Mouse (Mus musculus) left cerebral cortex, adult 8-10 months (tissue): Measurements from ENCODE around the gene Repin1. TPM values are rescaled to one million over a fixed set of nuclear protein-coding genes. Genes with fewer than 3 reads are reported as not detected.
A peak's percentile ranks its signal among the peaks of the same experiment; 100 is the strongest.

ENCODE experiments used
- DNase-seq, 2 experiments: peaks; one replicate each; pipeline ENCODE4 v3.0.0; 2022; ENCODE audit warnings: low spot score in 2 of 2
- total RNA-seq, 4 experiments: library from RNA; stranded (reverse); gene quantifications; 2 replicates each; pipeline ENCODE4 v1.2.4; 2022

Gene Repin1
- total RNA-seq, 4 experiments from 2014 or later, result 62.2 to 67.3 (median 64.6) TPM

- DNase-seq, result no peak
Measured at GRCm38 (mm10) chr6:48623460-48623859, 29.8 kb downstream of the Repin1 start.

GRCm38 (mm10) chr6:48626464-48626863 is 32.8 kb downstream of the Repin1 start, which contains the start of gene AI854703:
TSS of gene AI854703 (plus strand) at chr6:48626764.
- DNase-seq, result no peak

DNA sequence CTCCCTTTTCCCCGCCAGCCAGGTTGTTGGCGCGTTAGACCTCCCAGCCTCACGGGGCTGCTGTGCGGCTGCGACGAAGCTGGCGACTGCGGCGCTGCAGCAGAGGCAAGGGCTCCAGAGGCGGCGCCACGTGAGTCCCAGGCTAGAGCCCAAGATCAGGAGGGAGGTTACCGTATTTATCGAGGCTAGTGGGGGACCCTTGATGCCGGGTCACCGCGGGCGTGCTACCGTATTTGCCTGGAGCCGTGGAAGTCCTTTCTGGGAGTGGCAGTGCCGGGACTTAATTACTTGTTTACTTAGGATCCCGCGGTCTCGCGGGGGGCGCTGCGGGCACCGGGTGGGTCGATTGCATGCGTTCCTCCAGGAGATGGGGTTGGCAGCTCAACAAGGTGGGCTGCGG is 33.3 kb downstream of the Repin1 start:
- peak; percentile 53 to 68 for DNase-seq

DNA sequence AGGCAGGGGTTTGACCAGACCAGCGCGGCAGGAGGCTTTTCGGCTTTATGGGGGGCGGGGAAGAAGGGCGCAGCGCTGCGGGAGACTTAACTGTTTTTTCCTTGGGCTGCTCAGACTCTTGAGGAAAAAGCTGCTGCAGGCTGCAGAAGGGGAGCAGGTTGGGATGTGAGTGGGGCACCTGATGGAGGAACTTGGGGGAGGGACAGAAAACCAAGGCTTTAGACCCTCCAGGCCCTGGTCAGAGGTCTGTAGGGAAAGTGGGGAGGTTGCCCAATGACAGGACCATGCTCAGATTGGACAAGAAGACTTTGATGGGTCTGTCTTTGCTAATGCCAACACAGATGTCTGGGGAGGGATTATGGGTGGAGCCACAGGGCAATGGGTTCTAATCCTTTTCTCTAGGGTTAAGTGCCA is 33.8 kb downstream of the Repin1 start:
- peak in 1 of 2 experiments; percentile 24 for DNase-seq

GRCm38 (mm10) chr6:48628377-48628776 is 34.7 kb downstream of the Repin1 start:
- DNase-seq, result no peak

GRCm38 (mm10) chr6:48628808-48629660 is 35.4 kb downstream of the Repin1 start:
- DNase-seq, result peak; percentile 43 to 58

GRCm38 (mm10) chr6:48629661-48630034 is 36.0 kb downstream of the Repin1 start:
- peak in 1 of 2 experiments; percentile 29 for DNase-seq

DNA sequence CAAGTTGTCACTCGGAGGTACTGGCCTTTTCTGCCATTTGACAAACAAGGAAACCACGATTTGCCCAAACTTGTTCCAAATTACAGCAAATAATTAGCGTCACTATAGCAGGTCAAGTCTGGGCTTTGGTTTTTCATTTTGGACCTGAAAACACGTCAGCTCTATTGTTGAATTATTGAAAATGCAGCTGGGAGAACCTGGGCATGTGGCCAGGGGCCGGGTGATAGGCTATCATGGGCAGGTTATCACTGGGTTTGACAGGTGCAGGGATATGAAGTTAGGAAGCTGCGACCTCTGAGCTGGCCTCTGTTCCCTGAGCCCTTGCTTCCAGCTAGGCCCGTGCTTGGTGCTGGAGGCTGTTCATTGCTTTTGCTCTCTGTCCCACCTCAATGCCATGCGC is 37.1 kb downstream of the Repin1 start:
- DNase-seq, result no peak

DNA sequence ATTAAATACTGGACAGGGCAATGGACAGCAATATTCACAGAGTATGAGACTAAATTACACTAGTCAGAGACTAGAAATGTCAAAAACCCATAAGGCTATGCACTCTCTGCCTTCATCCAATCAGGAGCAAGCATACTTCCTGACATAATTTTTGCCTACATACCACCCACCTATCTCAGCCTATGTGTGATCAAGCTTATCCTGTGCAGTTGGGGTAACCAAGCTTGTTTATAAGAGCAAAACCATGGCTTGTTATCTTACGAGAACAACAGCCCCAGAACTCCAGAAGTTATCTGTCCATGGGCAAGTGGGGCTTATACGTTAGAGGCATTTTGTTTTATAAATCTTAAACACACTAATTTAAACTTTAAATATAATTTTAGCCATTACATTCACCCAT is 41.4 kb downstream of the Repin1 start:
- no peak for DNase-seq

DNA sequence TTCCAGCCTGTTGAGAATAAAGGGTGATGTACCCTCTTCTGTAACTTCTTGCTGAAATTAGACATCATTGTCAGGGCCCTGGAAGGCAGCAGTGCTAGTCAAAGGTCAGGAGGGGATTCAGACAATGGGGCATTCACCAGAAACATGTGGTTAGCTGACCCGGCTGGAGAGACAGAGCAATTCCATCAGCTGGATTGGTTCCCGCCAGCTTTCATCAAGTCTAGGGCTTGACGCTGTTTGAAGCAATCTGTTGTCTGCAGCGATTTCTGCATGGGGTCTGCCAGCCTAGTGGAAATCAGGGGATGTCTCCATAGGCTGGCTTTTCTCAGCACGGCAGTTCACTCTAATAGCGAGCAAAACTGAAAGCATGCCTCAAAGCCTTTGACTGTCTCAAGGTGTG is 42.8 kb downstream of the Repin1 start:
- no peak for DNase-seq

GRCm38 (mm10) chr6:48637811-48638500 is 44.3 kb downstream of the Repin1 start:
- DNase-seq, result no peak

DNA sequence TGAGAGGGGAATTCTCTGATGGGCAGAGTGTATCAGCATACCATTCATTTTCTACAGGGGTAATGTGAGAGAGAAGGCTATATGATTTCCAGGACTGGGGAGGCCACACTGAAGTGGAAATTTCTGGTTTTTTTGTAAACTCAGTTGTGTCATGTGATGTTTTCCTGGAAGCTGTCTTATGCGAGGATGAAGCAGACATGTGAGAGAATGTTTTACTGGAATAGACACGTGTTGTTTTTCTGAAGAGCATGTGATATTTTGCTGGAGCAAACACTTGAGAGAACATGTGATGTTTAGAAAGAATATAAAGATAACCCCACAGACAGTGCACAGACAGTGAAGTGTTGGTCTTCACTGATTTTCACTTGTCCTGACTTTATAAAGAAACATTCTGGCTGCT is 44.9 kb downstream of the Repin1 start:
- no peak for DNase-seq

DNA sequence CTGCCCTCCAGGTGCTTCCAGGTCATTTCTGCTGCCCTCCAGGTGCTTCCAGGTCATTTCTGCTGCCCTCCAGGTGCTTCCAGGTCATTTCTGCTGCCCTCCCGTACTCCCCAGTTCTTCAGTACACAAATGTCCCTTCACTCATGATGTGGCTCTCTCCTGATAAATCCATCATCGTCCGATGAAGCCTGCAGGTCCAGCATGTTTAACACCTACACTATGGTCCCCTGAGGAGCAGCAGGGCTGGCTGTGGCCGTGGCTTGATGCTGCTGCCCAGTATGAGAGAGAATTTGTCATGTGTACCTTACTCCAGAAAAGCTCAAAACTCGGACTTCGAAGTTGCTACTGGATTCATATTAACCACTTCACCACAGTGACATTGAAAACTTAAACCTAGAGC is 47.7 kb downstream of the Repin1 start:
- DNase-seq, result no peak

DNA sequence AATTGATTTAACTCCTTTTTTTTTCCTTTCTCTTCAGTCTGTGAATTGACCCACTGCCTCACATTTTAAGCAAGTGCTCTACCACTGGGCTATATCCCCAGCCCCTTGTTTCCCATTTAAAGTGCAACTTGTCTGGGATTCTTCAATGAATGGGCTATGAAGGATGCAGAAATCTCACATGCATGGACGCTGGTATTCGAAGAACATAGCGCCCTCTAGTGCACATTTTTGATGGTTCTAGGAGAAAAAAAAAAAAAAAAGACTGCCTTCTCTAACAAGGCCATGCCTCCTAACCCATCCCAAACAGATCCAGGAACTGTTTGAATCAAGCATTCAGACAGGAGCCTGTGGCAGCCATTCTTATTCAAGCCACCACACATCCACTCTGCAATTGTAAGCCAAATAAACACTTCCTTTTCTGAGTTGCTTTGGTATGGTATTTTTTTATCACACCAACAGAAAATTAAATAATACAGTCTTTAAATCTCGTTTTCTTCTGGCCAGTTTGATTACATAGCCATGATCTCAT is 49.1 kb downstream of the Repin1 start:
- DNase-seq, result no peak

DNA sequence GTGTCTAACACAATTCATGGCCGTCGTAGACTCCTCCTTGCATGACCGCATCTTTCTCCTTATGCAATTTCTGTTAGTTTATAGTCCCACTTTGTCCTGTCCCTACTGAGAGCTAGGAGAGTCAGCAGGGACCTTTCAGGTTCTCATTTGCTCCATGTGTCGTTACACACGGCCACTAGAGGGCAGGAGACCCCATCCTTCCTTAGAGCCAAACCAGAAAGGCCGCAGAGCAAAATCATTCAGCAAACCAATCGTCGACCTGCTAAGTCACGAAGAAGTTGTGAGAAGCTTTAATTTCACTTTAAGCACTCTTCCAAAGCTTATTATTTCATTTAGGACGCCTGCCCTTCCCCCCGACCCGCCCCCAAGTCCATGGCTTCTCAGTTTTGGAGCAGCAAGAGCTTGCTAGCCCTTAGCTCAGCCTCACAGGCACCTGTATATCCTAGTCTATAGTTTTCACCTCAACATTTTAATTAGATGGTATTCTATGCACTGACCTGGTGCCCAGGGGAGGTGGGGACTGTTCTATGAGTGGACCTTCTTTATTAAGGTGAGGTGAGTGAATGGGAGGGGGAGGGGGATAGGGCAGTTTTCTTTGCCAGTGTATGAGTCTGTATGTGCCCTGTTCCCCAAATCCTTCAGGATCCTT is 52.1 kb downstream of the Repin1 start:
- DNase-seq, result peak in 1 of 2 experiments; percentile 36

GRCm38 (mm10) chr6:48646309-48646690 is 52.6 kb downstream of the Repin1 start:
- no peak for DNase-seq

DNA sequence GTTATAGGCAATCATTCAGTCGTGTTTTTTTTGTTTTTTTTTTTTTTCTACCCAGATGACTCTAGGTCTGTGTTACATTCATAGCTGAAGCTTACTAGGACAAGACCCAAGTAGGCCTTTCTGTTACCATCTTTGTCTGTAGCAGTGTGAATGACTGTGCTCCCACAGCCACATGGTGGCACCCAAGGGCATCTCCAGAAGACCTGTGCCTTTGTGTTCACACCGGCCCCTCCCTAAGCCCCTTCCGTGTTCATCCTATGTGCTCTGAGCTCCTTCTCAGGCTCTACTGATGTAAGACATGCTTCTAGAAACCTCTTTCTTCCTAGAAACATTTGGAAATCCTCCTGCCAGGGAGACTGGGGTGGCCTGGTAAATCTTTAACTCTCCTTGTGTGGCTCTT is 53.3 kb downstream of the Repin1 start, which contains the start of gene Gimap8:
Gene Gimap8 (plus strand): TSS at position 240 of the 400 bp plus-strand sequence.
- no peak for DNase-seq

DNA sequence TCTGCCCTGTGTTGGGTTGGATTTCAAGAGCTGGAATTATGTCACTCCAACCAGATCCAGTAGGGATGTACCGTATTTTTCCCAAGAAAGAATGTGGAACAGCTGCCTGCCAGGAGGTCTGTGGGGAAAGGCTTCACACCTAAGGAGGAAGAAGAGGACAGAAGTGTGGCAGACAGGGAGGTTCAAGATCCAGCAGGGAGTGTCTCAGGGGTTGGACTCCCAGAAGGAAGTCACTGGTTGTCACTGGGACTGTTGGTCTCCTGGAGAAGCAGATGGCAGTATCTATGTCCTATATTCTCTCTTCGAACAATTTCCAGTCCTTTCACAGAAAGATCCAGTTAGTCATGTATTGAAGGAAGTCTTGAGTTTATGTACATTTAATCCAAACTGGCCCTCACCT is 53.9 kb downstream of the Repin1 start:
- DNase-seq, result no peak
